Mouse (Mus musculus): ENCODE results near the gene 1700113H08Rik. TPM values are rescaled to one million over a fixed set of nuclear protein-coding genes. Genes with fewer than 3 reads are reported as not detected.

1700113H08Rik gene
- polyA plus RNA-seq, 1 experiment: not detected

DNA sequence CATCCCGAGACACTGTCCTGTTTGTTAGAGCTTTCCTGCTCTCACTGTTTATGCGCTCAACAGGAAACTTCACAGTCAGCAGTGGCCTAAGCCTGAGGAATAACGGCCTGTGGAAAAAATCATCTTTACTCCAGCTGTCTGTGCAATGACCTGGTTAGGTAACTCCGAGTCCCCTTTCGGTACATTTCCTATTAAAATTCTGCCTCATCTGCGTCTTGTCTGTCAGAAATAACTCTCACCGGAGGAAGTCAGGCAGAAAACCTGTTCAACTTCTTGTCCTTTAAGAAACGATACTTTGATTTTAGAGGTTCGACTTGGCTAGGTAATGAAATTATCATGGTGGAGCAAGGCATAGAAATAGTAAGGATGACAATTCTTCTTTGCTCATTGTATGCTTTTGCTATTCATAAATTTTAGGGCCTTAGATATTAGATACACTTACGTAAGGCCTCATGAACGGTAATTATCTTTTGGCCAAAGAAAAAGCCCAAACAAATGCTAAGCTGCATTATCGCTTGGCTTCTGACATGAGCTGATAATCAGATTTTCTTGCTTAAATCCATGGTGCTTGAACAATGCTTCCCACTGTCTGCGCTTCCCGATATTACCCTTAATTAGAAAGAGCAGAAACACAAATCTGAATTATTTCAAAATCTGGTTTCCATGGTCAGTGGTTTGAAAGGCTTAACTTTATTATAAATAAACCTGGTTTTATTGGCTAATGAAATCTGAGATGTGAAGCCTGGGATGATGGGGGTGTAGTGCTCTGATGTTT lies 96.1 kb downstream of the 1700113H08Rik start:
- 67% methylated on average over 14 of the region's 14 CpGs for WGBS
- DNase-seq (ENCODE audit: low read depth, low spot score): no peak

- DNase-seq (ENCODE audit: low read depth, low spot score): no peak
- 62% methylated on average over 9 of the region's 9 CpGs for WGBS
Measured at GRCm38 (mm10) chr10:87159781-87160180, 101.9 kb downstream of the 1700113H08Rik start.

GRCm38 (mm10) chr10:87196123-87196756 lies 138.4 kb downstream of the 1700113H08Rik start:
- 64% methylated on average over 7 of the region's 7 CpGs for WGBS
- DNase-seq (ENCODE audit: low read depth, low spot score): no peak

GRCm38 (mm10) chr10:87198720-87199119 lies 140.9 kb downstream of the 1700113H08Rik start:
- 91% methylated on average over 2 of the region's 2 CpGs for WGBS
- no peak for DNase-seq (ENCODE audit: low read depth, low spot score)

DNA sequence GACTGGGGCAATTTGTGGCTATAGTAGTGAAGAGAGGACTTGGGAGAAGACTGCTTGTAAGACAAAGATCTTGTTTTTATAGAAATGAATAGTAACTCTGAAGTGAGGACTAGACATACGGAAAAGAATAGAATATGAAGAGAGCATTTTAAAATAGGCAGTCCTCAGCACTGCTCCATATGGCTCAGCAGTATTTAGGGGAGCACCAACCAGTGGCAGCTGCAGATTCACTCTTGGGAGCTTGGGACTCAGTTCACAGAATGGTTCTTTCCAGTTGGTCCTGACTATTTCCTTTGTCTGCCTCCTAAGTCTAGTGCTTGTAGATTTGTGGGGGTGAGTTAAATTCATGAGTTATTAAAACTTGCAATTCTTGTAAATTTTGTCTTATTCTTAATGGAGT lies 151.6 kb downstream of the 1700113H08Rik start:
- 86% methylated on average over 1 of the region's 1 CpGs for WGBS
- DNase-seq (ENCODE audit: low read depth, low spot score): no peak

DNA sequence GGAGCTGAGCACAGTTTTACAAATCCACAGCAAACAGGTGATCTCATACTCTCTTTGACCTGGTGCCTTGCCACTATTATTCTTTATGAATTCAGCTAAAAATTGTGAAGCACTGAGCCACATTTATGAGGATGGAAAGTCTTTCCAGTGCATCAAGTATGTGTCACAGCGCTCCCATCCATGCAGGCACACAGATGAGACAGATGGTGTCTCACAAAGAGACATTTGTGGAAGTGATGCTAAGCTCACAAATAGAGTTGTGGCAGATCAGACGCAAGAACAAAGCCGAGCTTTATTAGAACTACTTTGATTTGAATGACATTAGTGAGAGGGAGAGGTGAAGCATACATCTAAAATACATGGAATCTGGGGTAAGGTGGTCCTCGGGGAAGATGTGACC lies 153.2 kb downstream of the 1700113H08Rik start:
- DNase-seq (ENCODE audit: low read depth, low spot score): no peak
- 80% methylated on average over 4 of the region's 4 CpGs for WGBS

- 29% methylated on average over 2 of the region's 2 CpGs for WGBS
Measured at GRCm38 (mm10) chr10:87212854-87213253, 155.0 kb downstream of the 1700113H08Rik start.

DNA sequence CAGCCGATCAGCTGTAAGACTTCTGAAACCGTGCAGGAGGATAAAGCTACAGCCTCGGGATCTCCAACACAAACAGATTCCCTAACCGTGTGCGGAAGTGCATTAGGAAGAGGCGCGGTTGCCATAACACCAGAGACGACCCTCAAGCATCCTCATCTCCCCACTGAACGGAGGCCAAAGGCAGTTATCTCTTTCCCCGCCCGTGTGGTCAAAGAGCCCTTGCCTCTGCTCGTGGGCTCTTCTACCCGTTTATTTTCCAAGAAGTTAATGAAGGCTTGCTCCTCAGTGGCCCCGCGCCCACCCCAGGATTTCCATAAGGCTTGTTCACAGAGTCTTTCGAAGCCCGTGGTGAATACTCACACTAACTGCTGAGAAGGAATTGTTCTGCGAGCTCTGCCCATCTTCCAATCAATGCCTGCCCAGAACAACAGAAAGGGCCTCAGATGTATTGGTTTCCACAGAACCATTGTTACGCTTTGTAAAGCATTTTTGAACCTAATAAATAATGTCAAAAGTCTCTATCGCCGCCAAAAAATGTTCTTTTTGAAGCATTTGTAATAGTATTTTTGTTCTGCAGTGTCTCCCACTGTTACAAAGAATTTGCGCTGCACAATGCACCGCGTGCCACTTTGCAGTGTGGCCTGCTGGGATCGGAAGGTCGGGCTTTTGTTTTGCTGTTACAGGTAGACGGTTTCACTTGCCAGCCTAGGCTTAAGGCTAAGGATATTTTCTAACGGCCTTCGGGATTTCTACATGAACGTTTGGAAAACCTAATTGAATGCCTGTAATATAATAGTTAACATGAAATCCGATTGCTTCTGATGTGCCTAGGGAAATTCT lies 172.4 kb downstream of the 1700113H08Rik start:
- no peak for DNase-seq (ENCODE audit: low read depth, low spot score)
- 64% methylated on average over 31 of the region's 31 CpGs for WGBS

More at GRCm38 (mm10) chr10:87212854-87213253, 155.0 kb downstream of the 1700113H08Rik start:
- DNase-seq (ENCODE audit: low read depth, low spot score): no peak

- no peak for DNase-seq (ENCODE audit: low read depth, low spot score)
- WGBS: 77% methylated on average over 9 of the region's 9 CpGs
Measured at GRCm38 (mm10) chr10:87239332-87240008, 181.6 kb downstream of the 1700113H08Rik start.

DNA sequence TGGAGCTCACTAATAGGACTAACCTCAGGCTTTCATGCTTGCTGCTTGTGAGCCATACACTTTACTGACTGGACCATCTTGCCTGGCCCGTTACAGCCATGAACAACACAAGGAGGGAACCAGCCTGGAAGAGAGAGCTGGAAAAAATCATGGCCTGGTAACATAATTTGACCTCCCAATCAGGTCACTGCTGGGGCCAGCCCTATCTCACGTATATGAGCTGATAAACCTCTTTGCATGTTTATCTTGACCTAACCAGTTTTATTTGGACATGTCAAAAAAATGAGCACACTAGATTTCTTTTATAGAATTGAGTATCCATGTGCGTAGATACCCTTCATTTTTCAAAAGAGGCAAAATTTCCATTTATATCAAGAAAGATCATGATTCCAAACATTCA lies 213.9 kb downstream of the 1700113H08Rik start:
- DNase-seq (ENCODE audit: low read depth, low spot score): no peak
- 47% methylated on average over 3 of the region's 3 CpGs for WGBS

GRCm38 (mm10) chr10:87272133-87272622 lies 214.3 kb downstream of the 1700113H08Rik start:
- DNase-seq (ENCODE audit: low read depth, low spot score): no peak

GRCm38 (mm10) chr10:87275075-87275474 lies 217.2 kb downstream of the 1700113H08Rik start:
- no peak for DNase-seq (ENCODE audit: low read depth, low spot score)

More at GRCm38 (mm10) chr10:87272133-87272622, 214.3 kb downstream of the 1700113H08Rik start:
- 33% methylated on average over 8 of the region's 8 CpGs for WGBS

Other genes starting within 250 kb of the 1700113H08Rik start
- 0.57 and 1.4 TPM in 2 replicates for gene Stab2, start 50.0 kb upstream of the 1700113H08Rik start, polyA plus RNA-seq (2012; rRNA removed)